Mouse (Mus musculus): ENCODE data around the gene Polr2l.

The Polr2l gene

DNA sequence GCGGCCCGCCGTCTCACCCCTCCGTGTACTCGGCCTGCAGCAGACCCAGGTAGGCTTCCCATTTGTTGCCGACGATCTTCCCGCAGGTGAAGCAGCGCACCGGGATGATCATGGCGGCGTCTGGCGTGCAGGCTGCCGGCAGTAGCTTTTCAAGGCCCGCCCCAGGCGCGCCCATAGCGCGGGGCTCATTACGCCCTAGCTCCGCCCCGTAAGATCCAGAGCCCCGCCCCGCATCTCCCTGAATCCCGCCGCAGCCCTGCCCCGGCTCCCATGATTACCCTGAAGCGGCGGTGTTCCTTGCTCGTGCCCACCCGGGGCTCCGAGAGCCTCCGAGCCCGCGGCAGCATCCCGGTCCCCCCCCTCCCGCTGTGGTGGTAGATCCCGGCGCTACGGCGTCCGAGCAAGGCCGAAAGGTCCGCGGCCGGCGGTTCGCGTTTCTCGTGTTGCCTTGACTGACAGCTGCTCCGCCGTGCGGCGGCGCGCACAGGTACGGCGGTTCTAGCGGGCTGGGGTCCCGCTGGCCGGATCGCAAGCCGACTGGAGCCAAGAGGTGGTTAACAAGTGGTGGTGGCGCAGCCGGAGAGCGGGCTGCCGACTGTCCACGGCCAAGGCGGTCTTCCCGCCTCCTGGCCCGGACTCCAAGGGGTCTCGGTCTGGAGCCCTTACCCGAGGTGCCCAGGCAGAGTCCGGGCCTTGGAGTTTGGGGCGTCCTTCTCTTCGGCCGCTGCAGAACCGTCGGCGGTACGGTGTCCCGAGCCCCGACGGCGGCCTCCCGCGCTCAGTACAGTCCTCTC is at the start of gene Polr2l, which contains the start of gene Tspan4:
Polr2l (minus strand) TSS at position 122 of the 794 bp plus-strand sequence.
Tspan4 (plus strand) TSS at position 230 of the 794 bp plus-strand sequence.
- H3K4me1 ChIP-seq (replicated peaks; ENCODE audit: low read depth, low read length), result peaks cover 69% of the 10 kb centered on the region
- no peaks in the 10 kb centered on the region for H3K9me3 ChIP-seq (ENCODE audit: low read length)
- TF ChIP-seq NANOG (IDR thresholded peaks at IDR 0.05; ENCODE audit: borderline replicate concordance, low read length) (no peak), CTCF (conservative IDR thresholded peaks at IDR 0.05; ENCODE audit: low read length) (no peak), POU5F1 (IDR thresholded peaks at IDR 0.05; ENCODE audit: borderline replicate concordance, low read length) (no peak)
- peaks cover 36% of the 10 kb centered on the region for H3K36me3 ChIP-seq (ENCODE audit: insufficient read depth, low read length)
- H3K4me3 ChIP-seq (replicated peaks; ENCODE audit: low read length), result peak within 1 kb of the TSS; percentile 96
- peaks cover 19% of the 10 kb centered on the region for H3K27me3 ChIP-seq (ENCODE audit: insufficient read depth, low read length)

DNA sequence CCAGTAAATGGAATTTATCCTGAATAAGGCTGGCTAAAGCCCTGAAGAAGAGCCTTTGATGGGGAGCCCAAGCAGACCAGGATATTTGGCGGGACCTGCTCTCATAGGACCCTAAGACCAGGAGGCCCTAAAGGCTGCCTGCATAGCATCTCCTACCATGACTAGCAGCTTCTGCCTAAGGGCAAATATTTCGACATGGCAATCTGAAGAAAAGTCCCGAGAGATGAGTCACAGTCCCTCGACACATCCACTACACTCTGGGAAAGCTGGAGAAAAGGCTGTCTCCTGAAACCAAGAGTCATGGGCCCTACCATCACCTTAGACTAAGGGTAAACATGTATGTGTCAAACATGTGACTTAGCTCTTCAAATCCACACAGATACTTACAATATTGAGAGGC is 49.3 kb upstream of the Polr2l start:
- H3K36me3 ChIP-seq (ENCODE audit: insufficient read depth, low read length), result peaks cover 59% of the 10 kb centered on the region
- TF ChIP-seq NANOG (IDR thresholded peaks at IDR 0.05; ENCODE audit: borderline replicate concordance, low read length) (no peak), CTCF (conservative IDR thresholded peaks at IDR 0.05; ENCODE audit: low read length) (no peak), POU5F1 (IDR thresholded peaks at IDR 0.05; ENCODE audit: borderline replicate concordance, low read length) (no peak)

DNA sequence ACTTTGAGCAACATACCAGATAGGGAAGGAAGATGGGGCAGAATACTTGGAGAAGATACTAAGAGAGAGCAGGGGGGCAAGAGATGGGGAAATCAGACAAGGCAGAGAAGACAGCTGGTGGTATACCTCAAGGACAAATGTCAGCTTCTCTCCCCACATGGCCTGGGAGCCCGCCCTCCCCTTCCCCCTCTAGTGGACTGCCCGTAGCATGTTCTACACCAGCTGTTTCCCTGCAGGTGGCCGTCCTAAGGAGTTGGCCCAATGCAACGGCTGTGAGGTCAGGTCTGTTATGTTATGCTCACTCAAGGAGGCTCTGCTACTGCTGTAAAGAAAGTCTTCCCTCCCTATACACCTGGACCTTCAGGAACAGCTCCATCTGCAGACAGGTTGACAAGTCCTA is 48.1 kb upstream of the Polr2l start:
- Histone ChIP-seq H3K4me1 (replicated peaks; ENCODE audit: low read depth, low read length) (0 out of 2 replicates have a peak, but pooled peaks cover 3% of the 10 kb centered on the region), H3K27me3 (ENCODE audit: insufficient read depth, low read length) (no peaks in the 10 kb centered on the region), H3K4me3 (replicated peaks; ENCODE audit: low read length) (no peak overlapping the region), H3K36me3 (ENCODE audit: insufficient read depth, low read length) (peaks cover 59% of the 10 kb centered on the region), H3K9me3 (ENCODE audit: low read length) (no peaks in the 10 kb centered on the region)
- TF ChIP-seq CTCF (conservative IDR thresholded peaks at IDR 0.05; ENCODE audit: low read length) (no peak), NANOG (IDR thresholded peaks at IDR 0.05; ENCODE audit: borderline replicate concordance, low read length) (no peak), POU5F1 (IDR thresholded peaks at IDR 0.05; ENCODE audit: borderline replicate concordance, low read length) (no peak)

More for the DNA sequence above, 49.3 kb upstream of the Polr2l start:
- no peaks in the 10 kb centered on the region for H3K9me3 ChIP-seq (ENCODE audit: low read length)
- no peaks in the 10 kb centered on the region for H3K27me3 ChIP-seq (ENCODE audit: insufficient read depth, low read length)
- H3K4me1 ChIP-seq (replicated peaks; ENCODE audit: low read depth, low read length), result 0 out of 2 replicates have a peak, but pooled peaks cover 3% of the 10 kb centered on the region
- H3K4me3 ChIP-seq (replicated peaks; ENCODE audit: low read length), result no peak overlapping the region

DNA sequence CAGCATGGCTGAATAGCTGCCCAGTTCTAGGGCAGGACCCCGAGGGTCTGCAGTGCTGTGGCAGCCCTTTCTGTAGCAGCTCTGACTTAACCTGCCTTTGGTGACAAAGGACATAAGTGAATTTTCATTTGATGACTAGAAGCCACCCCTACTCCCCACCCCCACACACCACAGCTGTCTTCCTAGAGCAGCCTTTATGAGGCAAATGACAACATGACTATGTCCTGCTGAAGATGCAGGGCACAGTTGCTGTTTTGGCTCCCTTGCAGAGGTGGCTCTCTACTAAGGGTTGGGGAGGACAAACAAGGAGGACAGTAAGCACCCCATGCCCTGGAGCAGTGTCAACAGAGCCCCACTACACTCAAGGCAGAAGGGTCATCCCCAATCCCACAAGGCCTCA is 44.9 kb upstream of the Polr2l start:
- no peak for TF ChIP-seq NANOG (IDR thresholded peaks at IDR 0.05; ENCODE audit: borderline replicate concordance, low read length)
- TF ChIP-seq CTCF (conservative IDR thresholded peaks at IDR 0.05; ENCODE audit: low read length), result no peak
- TF ChIP-seq POU5F1 (IDR thresholded peaks at IDR 0.05; ENCODE audit: borderline replicate concordance, low read length), result no peak
- H3K4me3 ChIP-seq (replicated peaks; ENCODE audit: low read length), result no peak overlapping the region

DNA sequence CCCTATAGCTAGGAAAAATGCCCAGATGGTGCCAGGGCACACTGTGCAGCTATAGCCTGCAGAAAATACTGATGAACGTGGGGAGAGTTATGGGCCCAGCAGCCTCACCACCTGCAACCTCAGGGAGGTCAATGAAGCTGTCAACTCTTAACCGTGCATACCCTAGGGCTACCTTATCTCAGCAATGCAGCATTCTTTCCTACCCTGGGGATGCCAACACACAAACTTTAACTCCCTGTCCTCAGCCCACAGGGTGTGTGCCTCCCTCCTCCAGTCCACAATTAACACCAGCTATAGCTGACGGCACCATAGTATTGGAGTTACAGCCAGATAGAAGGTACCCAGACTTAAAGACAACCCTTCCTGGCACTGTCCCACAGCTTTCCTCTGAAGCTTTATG is 44.0 kb upstream of the Polr2l start:
- H3K9me3 ChIP-seq (ENCODE audit: low read length), result no peaks in the 10 kb centered on the region
- H3K4me1 ChIP-seq (replicated peaks; ENCODE audit: low read depth, low read length), result 0 out of 2 replicates have a peak, but pooled peaks cover 3% of the 10 kb centered on the region
- no peaks in the 10 kb centered on the region for H3K27me3 ChIP-seq (ENCODE audit: insufficient read depth, low read length)
- TF ChIP-seq NANOG (IDR thresholded peaks at IDR 0.05; ENCODE audit: borderline replicate concordance, low read length) (no peak), POU5F1 (IDR thresholded peaks at IDR 0.05; ENCODE audit: borderline replicate concordance, low read length) (no peak), CTCF (conservative IDR thresholded peaks at IDR 0.05; ENCODE audit: low read length) (no peak)
- H3K36me3 ChIP-seq (ENCODE audit: insufficient read depth, low read length), result peaks cover 58% of the 10 kb centered on the region
- H3K4me3 ChIP-seq (replicated peaks; ENCODE audit: low read length), result no peak overlapping the region

More for the DNA sequence above, 44.9 kb upstream of the Polr2l start:
- Histone ChIP-seq H3K9me3 (ENCODE audit: low read length) (no peaks in the 10 kb centered on the region), H3K36me3 (ENCODE audit: insufficient read depth, low read length) (peaks cover 57% of the 10 kb centered on the region), H3K4me1 (replicated peaks; ENCODE audit: low read depth, low read length) (0 out of 2 replicates have a peak, but pooled peaks cover 3% of the 10 kb centered on the region), H3K27me3 (ENCODE audit: insufficient read depth, low read length) (no peaks in the 10 kb centered on the region)

DNA sequence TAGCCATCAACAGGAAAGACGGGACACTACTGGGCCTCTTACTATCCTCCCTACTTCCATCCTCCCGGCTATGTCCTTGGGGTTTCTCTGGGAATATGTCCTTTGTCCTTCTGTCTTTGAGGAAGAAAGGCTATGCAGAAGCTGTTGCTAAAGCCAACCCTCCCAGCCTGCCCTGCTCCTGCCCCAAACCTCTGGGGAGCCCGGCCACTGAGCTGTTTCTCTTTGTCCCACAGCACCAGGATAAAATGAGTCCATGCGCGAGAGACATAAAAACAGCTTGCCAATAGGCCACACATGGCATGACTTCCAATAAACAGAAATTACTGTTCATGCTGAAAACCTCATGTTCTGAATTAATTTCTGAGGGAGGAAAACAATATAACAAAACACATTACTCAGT is 43.4 kb upstream of the Polr2l start:
- Histone ChIP-seq H3K4me1 (replicated peaks; ENCODE audit: low read depth, low read length) (peaks cover 7% of the 10 kb centered on the region), H3K36me3 (ENCODE audit: insufficient read depth, low read length) (peaks cover 64% of the 10 kb centered on the region), H3K27me3 (ENCODE audit: insufficient read depth, low read length) (no peaks in the 10 kb centered on the region), H3K4me3 (replicated peaks; ENCODE audit: low read length) (no peak overlapping the region), H3K9me3 (ENCODE audit: low read length) (no peaks in the 10 kb centered on the region)
- TF ChIP-seq POU5F1 (IDR thresholded peaks at IDR 0.05; ENCODE audit: borderline replicate concordance, low read length) (no peak), CTCF (conservative IDR thresholded peaks at IDR 0.05; ENCODE audit: low read length) (no peak), NANOG (IDR thresholded peaks at IDR 0.05; ENCODE audit: borderline replicate concordance, low read length) (no peak)

DNA sequence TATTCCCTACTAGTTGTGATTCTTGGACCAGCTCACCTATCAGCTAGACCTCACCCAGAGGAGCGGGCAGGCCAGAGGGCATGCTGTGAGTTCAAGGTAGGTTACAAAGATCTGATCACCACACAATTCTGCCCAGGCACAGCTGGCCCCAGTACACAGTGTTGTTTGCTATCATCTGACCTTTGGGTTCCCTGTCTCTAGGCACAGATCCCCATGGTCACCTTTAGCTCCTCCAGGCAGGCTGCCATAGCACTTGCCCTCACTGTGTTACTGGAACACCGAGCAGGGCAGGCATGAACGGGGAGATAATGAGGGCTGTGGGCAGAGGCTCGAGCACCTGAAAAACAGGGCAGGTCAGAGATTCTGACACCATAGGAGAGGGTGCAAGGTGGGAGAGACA is 42.7 kb upstream of the Polr2l start:
- H3K27me3 ChIP-seq (ENCODE audit: insufficient read depth, low read length), result no peaks in the 10 kb centered on the region
- no peak overlapping the region for H3K4me3 ChIP-seq (replicated peaks; ENCODE audit: low read length)
- TF ChIP-seq NANOG (IDR thresholded peaks at IDR 0.05; ENCODE audit: borderline replicate concordance, low read length), result no peak
- no peak for TF ChIP-seq CTCF (conservative IDR thresholded peaks at IDR 0.05; ENCODE audit: low read length)
- TF ChIP-seq POU5F1 (IDR thresholded peaks at IDR 0.05; ENCODE audit: borderline replicate concordance, low read length), result no peak
- peaks cover 9% of the 10 kb centered on the region for H3K4me1 ChIP-seq (replicated peaks; ENCODE audit: low read depth, low read length)
- peaks cover 65% of the 10 kb centered on the region for H3K36me3 ChIP-seq (ENCODE audit: insufficient read depth, low read length)
- no peaks in the 10 kb centered on the region for H3K9me3 ChIP-seq (ENCODE audit: low read length)

DNA sequence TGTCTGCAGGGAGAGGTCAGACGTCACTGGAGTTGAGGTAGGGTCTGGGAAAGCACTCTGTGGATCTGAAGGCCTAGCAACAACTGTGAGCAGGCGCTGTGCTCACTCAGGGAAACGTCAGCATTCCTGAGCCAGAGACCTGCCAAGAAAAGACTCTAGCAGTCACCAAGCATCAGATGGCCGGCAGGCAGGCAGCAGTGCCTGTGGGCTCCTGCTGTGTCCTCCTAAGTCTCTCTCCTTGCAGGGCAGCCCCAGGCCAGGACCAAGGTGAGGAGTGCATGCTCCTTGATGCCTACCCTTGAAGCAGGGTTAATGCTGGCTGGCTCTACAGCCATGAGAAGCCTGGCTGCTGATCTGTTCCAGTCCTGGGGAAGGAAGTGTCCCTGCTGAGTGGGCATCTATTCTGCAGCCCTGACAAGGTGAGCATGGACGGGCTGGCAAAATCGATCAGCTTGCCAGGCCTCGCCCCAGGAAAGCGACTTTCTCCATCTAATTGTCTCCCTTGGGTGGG is 35.8 kb upstream of the Polr2l start:
- H3K4me1 ChIP-seq (replicated peaks; ENCODE audit: low read depth, low read length), result peaks cover 38% of the 10 kb centered on the region
- no peak overlapping the region for H3K4me3 ChIP-seq (replicated peaks; ENCODE audit: low read length)
- H3K27me3 ChIP-seq (ENCODE audit: insufficient read depth, low read length), result no peaks in the 10 kb centered on the region
- H3K9me3 ChIP-seq (ENCODE audit: low read length), result no peaks in the 10 kb centered on the region
- TF ChIP-seq CTCF (conservative IDR thresholded peaks at IDR 0.05; ENCODE audit: low read length) (no peak), NANOG (IDR thresholded peaks at IDR 0.05; ENCODE audit: borderline replicate concordance, low read length) (no peak), POU5F1 (IDR thresholded peaks at IDR 0.05; ENCODE audit: borderline replicate concordance, low read length) (no peak)
- peaks cover 63% of the 10 kb centered on the region for H3K36me3 ChIP-seq (ENCODE audit: insufficient read depth, low read length)
